Mouse (Mus musculus) kidney, adult 2 months (tissue): ENCODE data around the gene Fkbp4. TPM values are rescaled to one million over a fixed set of nuclear protein-coding genes. Genes with fewer than 3 reads are reported as not detected.

Experiments
- DNase-seq: peaks from one replicate; pipeline ENCODE4 v3.0.0; 2021
- H3K27ac ChIP-seq: fragments of 200-500 bp; 2 replicates; pipeline ENCODE4 v1.5.1; 2012; ENCODE audit warnings: low read depth, low read length, control low read depth, inconsistent platforms; ENCODE audit not compliant: insufficient read depth
- H3K27me3 ChIP-seq: fragments of 200-500 bp; replicated peaks from 2 replicates; pipeline ENCODE4 v1.6.1; 2012; ENCODE audit warnings: mild to moderate bottlenecking, moderate library complexity, low read length, inconsistent platforms; ENCODE audit not compliant: control insufficient read depth, insufficient read depth
- H3K36me3 ChIP-seq: fragments of 200-500 bp; 2 replicates; pipeline ENCODE4 v1.6.1; 2012; ENCODE audit warnings: mild to moderate bottlenecking, moderate library complexity, low read length, inconsistent platforms; ENCODE audit not compliant: control insufficient read depth, insufficient read depth
- H3K4me1 ChIP-seq: fragments of 200-500 bp; 2 replicates; pipeline ENCODE4 v1.6.1; 2011; ENCODE audit warnings: low read length; ENCODE audit not compliant: control insufficient read depth, insufficient read depth
- H3K4me3 ChIP-seq: fragments of 200-500 bp; 2 replicates; pipeline ENCODE4 v1.5.1; 2011; ENCODE audit warnings: mild to moderate bottlenecking, low read depth, low read length, control low read depth; ENCODE audit not compliant: insufficient read depth
- CTCF ChIP-seq: fragments of 200-500 bp; conservative IDR thresholded peaks from 2 replicates; pipeline ENCODE4 v1.5.1; 2011; ENCODE audit warnings: low read depth, mild to moderate bottlenecking, control low read depth, low read length, moderate library complexity, mixed read lengths; ENCODE audit not compliant: insufficient read depth, insufficient read length
- POLR2A ChIP-seq: fragments of 200-500 bp; IDR thresholded peaks from one replicate; pipeline ENCODE4 v1.6.1; 2011; ENCODE audit warnings: low read depth, low read length, control low read depth
- WGBS: fragments of 180-500 bp; shearing (Covaris S2); methylation state at CpG from one replicate; pipeline ENCODE4 v1.1.7; 2018; 5-methylcytosine and 5-hydroxymethylcytosine counted together
- polyA plus RNA-seq: library from polyadenylated mRNA; depleted of rRNA; stranded (reverse); fragments of >200 nt; gene quantifications from 2 replicates; pipeline ENCODE4 v1.2.3, GENCODE M21; 2012

The Fkbp4 gene
- polyA plus RNA-seq, 1 experiment, result 166 TPM

DNA sequence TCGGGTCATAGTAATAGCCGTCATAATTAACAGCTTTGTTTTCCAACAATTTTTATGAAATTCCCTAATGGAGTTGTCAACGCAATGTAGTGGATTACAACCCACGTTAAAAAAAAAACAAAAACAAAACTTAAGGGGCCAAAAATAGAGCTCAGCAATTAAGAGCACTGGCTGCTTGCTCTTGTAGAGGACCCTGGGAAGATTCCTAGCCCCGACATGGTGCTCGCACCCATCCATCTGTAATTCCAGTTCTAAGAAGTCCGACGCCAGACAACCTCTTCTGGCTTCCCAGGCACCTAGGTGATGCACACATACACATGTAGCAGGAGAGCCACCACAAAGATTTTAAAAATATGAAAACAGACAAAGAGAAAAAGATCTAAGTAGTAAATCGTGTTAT lies 13.4 kb downstream of the Fkbp4 start:
- 22% methylated on average over 9 of the region's 9 CpGs for WGBS
- Histone ChIP-seq H3K4me1 (peaks cover 8% of the 10 kb centered on the region; the same call in 1 of the 2 replicates), H3K27me3 (no peaks in the 10 kb centered on the region), H3K4me3 (peak overlapping the region; percentile 94), H3K36me3 (no peaks in the 10 kb centered on the region; the same call in 1 of the 2 replicates), H3K27ac (peak overlapping the region; percentile 100)
- no peak for TF ChIP-seq CTCF
- TF ChIP-seq POLR2A, result no peak
- no peak for DNase-seq

GRCm38 (mm10) chr6:128424269-128425019 lies 14.0 kb downstream of the Fkbp4 start, which contains the start of gene Itfg2:
TSS of gene Itfg2 (minus strand) at chr6:128424931.
- Histone ChIP-seq H3K27me3 (no peaks in the 10 kb centered on the region), H3K36me3 (no peaks in the 10 kb centered on the region), H3K4me1 (peaks cover 8% of the 10 kb centered on the region; the same call in 1 of the 2 replicates), H3K4me3 (peak within 1 kb of the TSS; percentile 94), H3K27ac (peak within 1 kb of the TSS; percentile 100)
- TF ChIP-seq POLR2A (peak; percentile 90), CTCF (no peak)
- peak; percentile 98 for DNase-seq
- under 1% methylated on average over 42 of the region's 42 CpGs for WGBS

DNA sequence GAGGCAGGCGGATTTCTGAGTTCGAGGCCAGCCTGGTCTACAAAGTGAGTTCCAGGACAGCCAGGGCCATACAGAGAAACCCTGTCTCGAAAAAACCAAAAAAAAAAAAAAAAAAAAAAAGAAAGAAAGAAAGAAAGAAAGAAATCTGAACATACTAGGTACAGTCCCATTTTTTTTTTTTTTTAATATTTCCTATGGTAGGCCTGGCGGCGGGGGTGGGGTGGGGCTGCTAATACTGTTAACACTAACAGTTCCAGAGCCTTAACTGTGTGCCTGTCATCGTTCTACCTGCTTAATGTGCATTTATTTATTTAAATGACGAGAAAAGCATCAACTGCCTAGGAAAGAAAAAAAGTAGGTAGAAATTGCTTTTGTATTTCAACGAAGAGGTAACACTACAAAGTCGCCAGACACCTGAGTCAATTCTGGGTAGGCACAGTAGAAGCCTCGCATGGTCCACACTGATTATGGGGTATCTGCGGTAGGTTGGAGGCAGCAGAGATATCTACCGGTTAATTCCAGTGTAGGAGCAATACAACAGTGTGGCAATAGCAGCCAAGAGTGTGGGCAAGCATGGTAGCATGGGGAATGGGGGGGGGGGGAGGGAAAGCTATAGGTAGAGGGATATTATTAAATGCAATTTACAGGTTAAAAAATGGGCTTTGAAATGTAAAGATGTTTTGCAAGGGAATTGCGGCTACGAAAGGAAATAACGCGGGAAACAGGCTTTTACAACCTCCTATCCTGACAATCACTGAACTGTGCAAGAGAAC lies 14.8 kb downstream of the Fkbp4 start:
- no peak overlapping the region for H3K27ac ChIP-seq
- H3K36me3 ChIP-seq, result no peaks in the 10 kb centered on the region
- peaks cover 8% of the 10 kb centered on the region; the same call in 1 of the 2 replicates for H3K4me1 ChIP-seq
- DNase-seq, result no peak
- peak overlapping the region; percentile 94 for H3K4me3 ChIP-seq
- TF ChIP-seq POLR2A, result no peak
- TF ChIP-seq CTCF, result no peak
- H3K27me3 ChIP-seq, result no peaks in the 10 kb centered on the region
- 39% methylated on average over 15 of the region's 16 CpGs for WGBS

- 76% methylated on average over 3 of the region's 3 CpGs for WGBS
- H3K27me3 ChIP-seq, result no peaks in the 10 kb centered on the region
- H3K27ac ChIP-seq, result peak overlapping the region; percentile 20; the same call in 1 of the 2 replicates
- no peak overlapping the region for H3K4me3 ChIP-seq
- no peak for TF ChIP-seq POLR2A
- TF ChIP-seq CTCF, result no peak
- DNase-seq, result no peak
- H3K36me3 ChIP-seq, result no peaks in the 10 kb centered on the region
- peaks cover 6% of the 10 kb centered on the region; the same call in 1 of the 2 replicates for H3K4me1 ChIP-seq
Measured at GRCm38 (mm10) chr6:128421480-128421879, 17.0 kb downstream of the Fkbp4 start.

GRCm38 (mm10) chr6:128421036-128421435 lies 17.4 kb downstream of the Fkbp4 start:
- Histone ChIP-seq H3K36me3 (no peaks in the 10 kb centered on the region), H3K4me1 (peaks cover 6% of the 10 kb centered on the region; the same call in 1 of the 2 replicates), H3K27me3 (no peaks in the 10 kb centered on the region), H3K4me3 (no peak overlapping the region), H3K27ac (peak overlapping the region; percentile 7; the same call in 1 of the 2 replicates)
- 60% methylated on average over 2 of the region's 2 CpGs for WGBS
- no peak for DNase-seq
- TF ChIP-seq CTCF (no peak), POLR2A (no peak)

DNA sequence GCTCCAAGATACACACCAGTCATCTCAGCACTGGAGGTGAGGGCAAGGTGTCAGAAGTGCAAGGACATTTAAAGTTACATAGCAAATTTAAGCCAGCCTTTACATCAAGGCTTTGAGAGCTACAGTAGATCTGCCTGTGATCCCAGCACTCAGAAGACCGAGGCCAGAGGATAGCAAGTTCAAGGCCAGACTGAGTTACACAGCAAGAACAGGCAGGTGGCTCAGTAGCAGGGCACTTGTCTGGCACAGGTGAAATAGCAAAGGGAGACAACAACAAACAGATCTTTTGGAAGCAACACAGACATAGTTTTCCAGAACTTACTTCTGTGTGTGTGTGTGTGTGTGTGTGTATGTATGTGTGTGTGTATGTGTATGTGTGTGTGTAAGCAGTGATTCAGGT lies 20.4 kb downstream of the Fkbp4 start:
- 94% methylated on average over 1 of the region's 1 CpGs for WGBS

GRCm38 (mm10) chr6:128416169-128416568 lies 22.3 kb downstream of the Fkbp4 start:
- Histone ChIP-seq H3K4me3 (no peak overlapping the region), H3K27me3 (no peaks in the 10 kb centered on the region), H3K36me3 (no peaks in the 10 kb centered on the region), H3K4me1 (no peaks in the 10 kb centered on the region), H3K27ac (no peak overlapping the region)
- WGBS, result 83% methylated on average over 5 of the region's 5 CpGs
- DNase-seq, result no peak
- TF ChIP-seq CTCF (no peak), POLR2A (no peak)

More for the DNA sequence above, 20.4 kb downstream of the Fkbp4 start:
- DNase-seq, result no peak
- Histone ChIP-seq H3K27ac (no peak overlapping the region), H3K27me3 (no peaks in the 10 kb centered on the region), H3K4me1 (no peaks in the 10 kb centered on the region), H3K36me3 (no peaks in the 10 kb centered on the region), H3K4me3 (no peak overlapping the region)
- no peak for TF ChIP-seq CTCF
